Mouse (Mus musculus) stomach, postnatal 0 days (tissue): Measurements from ENCODE around the gene Prc1. TPM values are rescaled to one million over a fixed set of nuclear protein-coding genes. Genes with fewer than 3 reads are reported as not detected.
A peak's percentile ranks its signal among the peaks of the same experiment; 100 is the strongest.

Experiments used
- ATAC-seq: fragments of 200-750 bp; cut with Nextera tagmentation; 2 replicates; pipeline ENCODE4 v1.8.0; 2017; ENCODE audit not compliant: low FRiP score, low TSS enrichment
- DNase-seq: peaks from one replicate; pipeline ENCODE4 v3.0.0-alpha.2; 2016; ENCODE audit warnings: low spot score
- H3K27ac ChIP-seq: fragments of 300-500 bp; sonication (generic); replicated peaks from 2 replicates; pipeline ENCODE4 v1.5.1; 2014; ENCODE audit warnings: mild to moderate bottlenecking, control low read depth
- H3K27me3 ChIP-seq: fragments of 300-500 bp; sonication (generic); 2 replicates; pipeline ENCODE4 v1.6.1; 2014; ENCODE audit warnings: low read length; ENCODE audit not compliant: control insufficient read depth, insufficient read depth
- H3K36me3 ChIP-seq: fragments of 300-500 bp; sonication (generic); 2 replicates; pipeline ENCODE4 v1.6.1; 2014; ENCODE audit warnings: low read length, mixed read lengths; ENCODE audit not compliant: control insufficient read depth, insufficient read depth
- H3K4me1 ChIP-seq: fragments of 300-500 bp; sonication (generic); replicated peaks from 2 replicates; pipeline ENCODE4 v1.6.1; 2014; ENCODE audit warnings: antibody characterized with exemption; ENCODE audit not compliant: control insufficient read depth, insufficient read depth
- H3K4me2 ChIP-seq: fragments of 300-500 bp; sonication (generic); replicated peaks from 2 replicates; pipeline ENCODE4 v1.6.1; 2014; ENCODE audit warnings: low read depth, mild to moderate bottlenecking, control low read depth, moderate library complexity
- H3K4me3 ChIP-seq: fragments of 300-500 bp; sonication (generic); 2 replicates; pipeline ENCODE4 v1.5.1; 2014; ENCODE audit warnings: low read depth, low read length, control low read depth
- H3K9ac ChIP-seq: fragments of 300-500 bp; sonication (generic); 2 replicates; pipeline ENCODE4 v1.6.1; 2014; ENCODE audit warnings: mild to moderate bottlenecking, low read length, control low read depth, mixed read lengths
- H3K9me3 ChIP-seq: fragments of 300-500 bp; sonication (generic); 2 replicates; pipeline ENCODE4 v1.6.1; 2016; ENCODE audit warnings: low read length; ENCODE audit not compliant: control insufficient read depth
- CTCF ChIP-seq: IDR thresholded peaks from 2 replicates; pipeline ENCODE4 v1.5.1; 2016; ENCODE audit warnings: antibody characterized with exemption, low read depth, mild to moderate bottlenecking, moderate library complexity
- EP300 ChIP-seq: optimal IDR thresholded peaks from 2 replicates; pipeline ENCODE3; 2016; ENCODE audit warnings: antibody characterized with exemption
- WGBS: fragments of 180-500 bp; shearing (Covaris S2); extraction: QIAGEN DNeasy Blood & Tissue Kit; methylation state at CpG from one replicate; pipeline ENCODE4 v1.1.7; 2014; 5-methylcytosine and 5-hydroxymethylcytosine counted together
- polyA plus RNA-seq: library from polyadenylated mRNA; unstranded; fragments of >200 nt; fragmentation: Nextera tagmentation; extraction: Ambion mirVana; gene quantifications from 2 replicates; pipeline ENCODE4 v1.2.1, GENCODE M21; 2015

The Prc1 gene
- polyA plus RNA-seq, 1 experiment from 2014 or later, result 38.0 TPM

- ATAC-seq (no peak), DNase-seq (no peak)
- peaks cover 18% of the 10 kb centered on the region for H3K36me3 ChIP-seq
- H3K9me3 ChIP-seq, result no peaks in the 10 kb centered on the region
- no peak overlapping the region for H3K4me3 ChIP-seq
- H3K27me3 ChIP-seq, result no peaks in the 10 kb centered on the region
- no peak overlapping the region for H3K4me2 ChIP-seq
- TF ChIP-seq EP300 (no peak), CTCF (no peak)
- no peak overlapping the region for H3K27ac ChIP-seq
- WGBS, result 81% methylated on average over 7 of the region's 7 CpGs
- no peaks in the 10 kb centered on the region for H3K4me1 ChIP-seq
- H3K9ac ChIP-seq, result no peak overlapping the region; the same call in 1 of the 2 replicates
These were observed 16.5 kb downstream of the Prc1 start for GRCm38 (mm10) chr7:80310771-80311170.

GRCm38 (mm10) chr7:80315733-80316132, 21.5 kb downstream of the Prc1 start:
- no peak overlapping the region for H3K4me3 ChIP-seq
- no peak overlapping the region for H3K27ac ChIP-seq
- TF ChIP-seq EP300 (no peak), CTCF (no peak)
- H3K9ac ChIP-seq, result no peak overlapping the region
- H3K4me1 ChIP-seq, result no peaks in the 10 kb centered on the region
- no peaks in the 10 kb centered on the region for H3K27me3 ChIP-seq
- ATAC-seq (no peak), DNase-seq (no peak)
- no peaks in the 10 kb centered on the region for H3K9me3 ChIP-seq
- peaks cover 16% of the 10 kb centered on the region for H3K36me3 ChIP-seq
- 73% methylated on average over 2 of the region's 2 CpGs for WGBS
- H3K4me2 ChIP-seq, result no peak overlapping the region

DNA sequence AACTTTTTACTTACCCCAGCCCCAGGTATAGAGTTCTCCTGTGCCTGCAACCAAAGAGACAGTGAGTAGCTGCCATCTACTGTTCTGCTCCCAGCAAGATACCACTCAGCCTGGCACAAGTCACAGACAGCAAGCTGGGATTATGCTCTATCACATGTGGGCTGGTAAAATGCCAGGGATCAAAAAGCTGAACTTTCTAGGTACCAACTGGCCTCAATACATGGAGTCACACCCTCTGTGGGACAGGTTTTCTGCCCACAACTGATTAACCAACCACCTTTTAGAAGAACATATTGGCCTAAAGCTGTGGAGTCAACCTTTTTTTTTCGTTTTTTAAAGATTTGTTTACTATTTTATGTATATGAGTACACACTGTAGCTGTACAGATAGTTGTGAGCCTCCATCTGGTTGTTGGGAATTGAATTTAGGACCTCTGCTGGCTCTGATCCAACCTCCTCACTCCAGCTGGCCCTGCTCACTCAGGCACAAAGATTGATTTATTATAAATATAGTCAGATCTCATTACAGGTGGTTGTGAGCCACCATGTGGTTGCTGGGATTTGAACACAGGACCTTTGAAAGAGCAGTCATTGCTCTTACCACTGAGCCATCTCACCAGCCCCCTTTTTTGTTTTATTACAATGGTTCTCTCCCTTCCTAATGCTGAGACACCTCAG, 23.3 kb downstream of the Prc1 start:
- Histone ChIP-seq H3K9me3 (no peaks in the 10 kb centered on the region), H3K27me3 (no peaks in the 10 kb centered on the region), H3K27ac (no peak overlapping the region), H3K4me1 (no peaks in the 10 kb centered on the region), H3K4me3 (no peak overlapping the region), H3K36me3 (peaks cover 13% of the 10 kb centered on the region), H3K9ac (no peak overlapping the region), H3K4me2 (no peak overlapping the region)
- DNase-seq, result no peak
- ATAC-seq, result no peak
- WGBS, result 43% methylated on average over 1 of the region's 1 CpGs
- TF ChIP-seq EP300 (no peak), CTCF (no peak)

DNA sequence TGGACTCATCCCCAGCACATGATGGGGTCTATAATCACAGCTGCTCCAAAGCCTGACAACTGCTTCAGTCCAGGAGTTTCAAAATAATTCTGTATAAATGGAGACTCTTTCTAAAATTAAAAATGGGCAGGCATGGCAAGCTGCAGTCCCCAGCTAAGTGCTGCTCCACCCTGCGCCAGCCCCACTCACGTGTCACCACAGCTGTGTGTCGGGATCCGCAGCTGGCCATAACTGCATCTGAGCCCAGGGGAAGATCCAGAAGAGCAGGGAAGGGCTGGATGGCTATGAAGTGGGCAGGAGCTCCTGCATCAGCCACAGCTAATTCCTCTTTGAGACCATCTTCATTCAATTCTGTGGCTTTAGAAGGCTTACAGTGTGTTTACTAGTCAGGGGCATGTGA, 24.4 kb downstream of the Prc1 start:
- peaks cover 11% of the 10 kb centered on the region; the same call in 1 of the 2 replicates for H3K36me3 ChIP-seq
- WGBS, result 92% methylated on average over 4 of the region's 4 CpGs
- H3K27ac ChIP-seq, result no peak overlapping the region
- DNase-seq (no peak), ATAC-seq (no peak)
- no peak overlapping the region for H3K4me2 ChIP-seq
- no peaks in the 10 kb centered on the region for H3K27me3 ChIP-seq
- H3K4me1 ChIP-seq, result no peaks in the 10 kb centered on the region
- no peak for TF ChIP-seq CTCF
- no peak for TF ChIP-seq EP300
- no peak overlapping the region for H3K4me3 ChIP-seq
- no peaks in the 10 kb centered on the region for H3K9me3 ChIP-seq
- H3K9ac ChIP-seq, result 0 out of 2 replicates have a peak overlapping the region, but pooled peaks have one; percentile 18

DNA sequence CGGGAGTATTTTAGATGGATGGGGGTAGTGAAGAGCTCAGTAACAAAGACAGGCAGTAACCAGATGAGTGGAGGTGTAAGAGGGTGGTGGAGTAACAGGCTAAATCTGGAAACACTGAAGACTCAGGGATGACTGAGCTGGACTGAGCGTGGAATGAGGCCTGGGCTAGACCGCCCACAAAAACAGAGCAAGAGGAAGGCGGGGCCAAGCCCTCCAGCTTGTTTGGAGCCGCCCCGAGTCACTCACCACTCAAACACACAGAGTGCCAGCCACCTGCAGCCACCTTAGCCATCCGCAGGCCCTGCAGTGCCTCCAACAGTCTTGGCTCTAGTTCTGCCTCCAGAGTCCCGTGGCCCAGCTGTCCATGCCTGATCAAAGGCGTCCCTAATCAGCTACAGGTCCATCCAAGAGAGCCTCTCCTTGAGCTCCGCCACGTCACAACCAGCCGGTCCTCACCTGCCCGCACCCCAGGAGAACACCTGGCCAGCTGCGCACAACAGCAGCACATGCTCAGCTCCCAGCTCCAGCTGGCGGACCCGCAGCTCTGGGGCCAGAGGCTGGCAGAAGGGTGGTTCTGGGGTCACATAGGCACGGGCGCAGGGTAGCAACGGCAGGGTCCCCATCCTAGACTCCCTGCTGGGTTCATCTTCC, 25.7 kb downstream of the Prc1 start:
- Histone ChIP-seq H3K4me3 (no peak overlapping the region), H3K4me2 (no peak overlapping the region), H3K36me3 (0 out of 2 replicates have a peak, but pooled peaks cover 5% of the 10 kb centered on the region), H3K9ac (no peak overlapping the region), H3K27me3 (no peaks in the 10 kb centered on the region), H3K27ac (no peak overlapping the region), H3K4me1 (no peaks in the 10 kb centered on the region), H3K9me3 (no peaks in the 10 kb centered on the region)
- DNase-seq, result no peak
- WGBS, result 81% methylated on average over 19 of the region's 19 CpGs
- no peak for TF ChIP-seq EP300
- TF ChIP-seq CTCF, result no peak
- no peak for ATAC-seq

DNA sequence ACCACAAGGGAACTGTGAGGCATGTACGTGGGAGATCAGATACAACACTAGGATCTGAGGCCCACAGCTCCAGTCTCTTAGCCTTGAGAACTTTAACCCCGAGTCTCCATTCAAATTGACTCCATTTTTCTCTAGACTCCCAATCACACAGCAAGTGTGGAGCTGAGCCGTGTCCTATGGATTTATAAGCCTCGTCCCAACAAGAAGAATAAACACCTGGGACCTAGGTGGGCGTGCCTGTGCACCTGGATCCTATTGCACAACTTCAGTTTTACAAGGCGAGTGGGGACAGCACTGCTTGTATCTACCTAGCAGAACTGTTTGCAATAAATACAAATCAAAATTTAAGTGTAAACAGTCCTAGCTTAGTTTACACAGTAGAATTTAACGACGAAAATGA, 29.1 kb downstream of the Prc1 start:
- Histone ChIP-seq H3K36me3 (peaks cover 13% of the 10 kb centered on the region; the same call in 1 of the 2 replicates), H3K9ac (peak overlapping the region; percentile 56), H3K27me3 (no peaks in the 10 kb centered on the region), H3K9me3 (no peaks in the 10 kb centered on the region), H3K4me3 (peak overlapping the region; percentile 51), H3K4me2 (peak overlapping the region; percentile 69), H3K27ac (peak overlapping the region; percentile 84), H3K4me1 (no peaks in the 10 kb centered on the region)
- DNase-seq (peak; percentile 50), ATAC-seq (no peak)
- TF ChIP-seq CTCF (no peak), EP300 (no peak)
- 10% methylated on average over 8 of the region's 8 CpGs for WGBS
